Mouse (Mus musculus) kidney, postnatal 14 days (tissue): ENCODE results near the gene Ren1.
A peak's percentile ranks its signal among the peaks of the same experiment; 100 is the strongest.

Experiments used
- DNase-seq: peaks from one replicate; pipeline ENCODE4 v3.0.0; 2022; ENCODE audit warnings: mixed read lengths

The Ren1 gene

DNA sequence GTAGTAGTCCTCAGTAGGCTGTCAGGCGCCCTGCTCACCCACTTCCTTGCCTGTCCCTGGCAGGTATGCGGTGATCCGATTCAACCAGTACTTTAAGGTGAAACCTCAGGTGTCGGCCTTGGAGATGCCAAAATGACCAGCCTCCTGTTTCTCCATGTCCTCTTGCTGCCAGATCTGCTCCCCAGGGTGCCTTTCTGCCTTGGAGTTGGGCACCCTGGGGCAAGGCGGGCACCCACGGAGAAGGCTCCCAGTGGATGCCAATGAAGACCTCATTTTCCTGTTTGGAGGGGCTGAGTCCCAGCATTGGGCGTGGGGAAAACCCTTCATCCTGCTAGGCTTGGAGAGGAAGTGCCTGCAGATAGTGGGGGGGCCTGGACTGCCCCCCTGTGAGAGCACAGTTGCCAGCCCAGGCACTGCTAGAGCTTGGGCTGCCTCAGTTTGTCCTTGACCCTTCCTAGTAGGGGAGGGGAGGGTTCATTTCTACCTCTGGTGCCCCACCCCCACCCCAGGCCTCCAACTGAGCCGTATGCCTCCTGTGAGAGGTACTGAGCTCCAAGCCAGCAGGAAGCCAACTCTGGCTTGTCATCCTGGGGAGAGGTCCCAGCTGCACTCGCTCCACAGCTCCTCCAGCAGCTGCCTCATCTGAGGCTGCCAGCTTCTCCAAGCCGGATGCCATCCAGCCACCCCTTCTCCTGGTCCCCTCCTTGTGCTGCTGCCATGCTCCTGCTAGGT is 29.1 kb downstream of the Ren1 start:
- peak; percentile 42 for DNase-seq

DNA sequence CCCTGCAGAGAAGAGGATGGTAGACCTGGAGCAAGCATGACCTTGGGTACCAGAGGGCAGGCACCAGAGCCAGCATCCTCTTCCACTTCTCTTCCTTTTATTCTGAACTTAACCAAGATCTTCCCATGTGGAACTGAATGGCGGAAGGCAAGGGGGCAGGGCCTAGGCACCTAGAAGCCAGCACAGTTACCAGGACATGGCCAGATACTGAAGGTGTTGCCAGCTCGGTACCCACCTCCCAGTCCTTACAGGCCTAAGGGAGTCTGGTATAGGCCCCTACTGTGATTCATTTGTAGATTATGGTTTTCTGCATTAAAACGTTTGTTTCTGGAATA is 29.6 kb downstream of the Ren1 start:
- no peak for DNase-seq

DNA sequence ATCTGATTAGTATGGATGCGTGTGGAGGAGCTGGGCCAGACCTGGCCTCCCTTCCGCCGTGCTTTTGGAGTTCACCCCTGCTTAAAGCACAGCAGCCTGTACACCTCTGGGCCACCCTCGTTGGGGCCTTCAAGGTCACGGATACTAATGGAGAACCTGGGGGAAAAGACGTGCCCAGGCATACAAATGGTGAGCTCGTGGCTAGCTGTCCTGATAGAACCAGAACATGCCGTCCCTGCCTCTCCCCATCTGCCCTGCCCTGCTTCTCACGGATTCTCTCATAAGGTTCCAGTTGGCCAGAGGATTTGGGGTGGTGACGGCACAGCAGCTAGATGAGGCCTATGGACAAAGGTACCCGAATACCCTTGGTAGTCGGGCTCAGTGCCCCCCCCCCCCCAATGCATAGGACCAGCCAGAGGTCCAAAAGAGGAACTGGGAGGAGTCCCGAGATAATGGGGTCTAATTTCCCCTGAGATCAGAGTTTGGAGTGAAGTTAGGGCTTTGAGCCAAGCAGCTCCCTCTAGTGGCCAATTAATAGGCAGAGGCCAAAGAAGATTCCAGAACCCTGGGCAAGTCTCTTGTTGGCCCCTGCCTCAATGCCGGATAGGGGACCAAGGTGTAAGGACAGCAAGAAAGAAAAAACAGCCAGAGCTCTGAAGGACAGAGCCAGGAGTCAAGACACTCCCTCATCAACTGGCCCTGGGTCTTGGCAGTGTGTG is 30.2 kb downstream of the Ren1 start:
- peak; percentile 67 for DNase-seq

- peak; percentile 82 for DNase-seq
Observed at GRCm38 (mm10) chr1:133382008-133382407, 31.7 kb downstream of the Ren1 start.

- no peak for DNase-seq
Observed at GRCm38 (mm10) chr1:133382552-133383155, 32.3 kb downstream of the Ren1 start.

DNA sequence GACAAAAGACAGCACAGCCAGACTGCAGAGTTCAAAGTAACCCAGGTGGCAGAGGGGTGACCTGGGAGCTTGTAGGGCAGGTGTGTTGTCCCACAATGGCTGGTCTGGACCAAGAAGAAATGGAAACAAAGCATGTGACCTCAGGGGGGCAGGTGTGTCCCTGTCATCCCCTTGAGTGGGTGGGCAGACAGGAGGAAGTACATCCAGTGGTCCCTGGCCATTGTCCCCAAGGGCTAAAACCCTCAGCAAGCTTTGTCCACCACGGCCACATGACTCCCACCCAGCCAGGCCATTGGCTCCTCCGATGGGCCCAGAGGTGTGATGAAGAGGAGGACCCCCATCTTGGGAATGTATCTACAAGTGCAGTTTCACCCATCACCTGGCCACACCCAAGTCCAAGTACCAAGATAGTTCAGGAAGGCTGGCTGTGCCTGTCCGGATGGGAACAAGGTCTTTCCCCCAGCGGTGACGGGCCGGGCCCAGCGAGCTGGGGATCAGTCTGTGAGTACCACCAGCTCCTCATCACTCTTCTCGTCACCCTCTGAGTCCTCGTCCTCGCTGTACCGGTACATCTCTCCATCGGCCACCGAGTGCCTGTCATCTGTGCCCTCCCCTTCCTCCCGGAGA is 33.0 kb downstream of the Ren1 start:
- DNase-seq, result no peak

DNA sequence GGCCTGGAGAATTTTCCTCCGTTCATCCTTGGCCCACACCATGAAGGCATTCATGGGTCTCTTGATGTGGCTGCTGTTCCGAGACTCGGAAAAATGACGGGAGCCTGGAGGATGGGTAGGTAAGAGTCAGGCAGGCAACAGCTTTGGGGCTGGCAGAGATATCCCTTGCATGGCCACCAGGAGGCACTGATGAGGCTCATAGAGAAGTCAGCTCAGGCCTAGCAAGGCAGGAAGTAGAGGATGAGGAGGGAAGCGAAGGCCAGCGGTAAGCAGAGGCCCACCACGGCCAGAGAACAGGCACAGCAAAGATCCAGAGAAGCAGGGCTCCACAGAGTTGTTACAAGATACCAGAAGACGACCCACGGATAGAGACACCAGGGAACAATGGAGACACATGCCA is 35.2 kb downstream of the Ren1 start:
- DNase-seq, result peak; percentile 77

- no peak for DNase-seq
Observed at GRCm38 (mm10) chr1:133386209-133386608, 35.9 kb downstream of the Ren1 start.

DNA sequence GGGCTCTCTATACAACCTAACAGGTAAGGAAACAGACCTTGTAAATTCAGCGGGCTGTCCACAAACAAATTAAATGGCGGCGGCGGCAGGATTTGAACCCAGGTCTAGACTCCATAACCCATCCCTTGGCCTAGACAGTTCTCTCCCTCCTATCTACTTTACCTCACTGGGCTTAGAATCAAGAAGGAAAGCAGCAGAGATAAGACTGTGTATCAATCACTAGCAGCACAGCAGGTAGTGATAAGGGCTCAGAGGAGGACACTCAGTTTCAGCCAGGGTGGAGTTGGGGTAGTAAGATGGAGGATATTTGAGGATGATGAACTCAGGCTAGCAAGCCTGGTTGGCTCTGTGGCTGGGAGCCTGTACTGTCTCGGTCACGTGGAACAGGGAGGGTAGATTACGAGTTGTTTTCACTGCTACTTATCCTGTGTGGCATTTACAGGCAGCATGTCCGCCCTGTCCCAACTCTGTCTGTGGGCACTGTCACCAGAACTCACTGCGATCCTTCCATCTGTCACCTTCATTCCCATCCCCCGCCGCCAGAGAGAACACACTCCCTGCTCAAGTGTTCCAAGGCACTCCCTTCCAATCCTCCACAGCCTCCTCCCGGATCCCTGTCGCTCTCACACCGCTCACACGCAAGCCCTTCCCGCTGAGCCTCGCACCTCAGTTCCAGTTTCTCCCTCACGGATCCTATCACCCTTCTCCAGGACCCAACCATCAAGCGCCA is 37.4 kb downstream of the Ren1 start:
- DNase-seq, result no peak

- DNase-seq, result no peak
Observed at GRCm38 (mm10) chr1:133394702-133395101, 44.4 kb downstream of the Ren1 start.

- no peak for DNase-seq
Observed at GRCm38 (mm10) chr1:133396693-133397092, 46.4 kb downstream of the Ren1 start.

- no peak for DNase-seq
Observed at GRCm38 (mm10) chr1:133397094-133397482, 46.8 kb downstream of the Ren1 start.

DNA sequence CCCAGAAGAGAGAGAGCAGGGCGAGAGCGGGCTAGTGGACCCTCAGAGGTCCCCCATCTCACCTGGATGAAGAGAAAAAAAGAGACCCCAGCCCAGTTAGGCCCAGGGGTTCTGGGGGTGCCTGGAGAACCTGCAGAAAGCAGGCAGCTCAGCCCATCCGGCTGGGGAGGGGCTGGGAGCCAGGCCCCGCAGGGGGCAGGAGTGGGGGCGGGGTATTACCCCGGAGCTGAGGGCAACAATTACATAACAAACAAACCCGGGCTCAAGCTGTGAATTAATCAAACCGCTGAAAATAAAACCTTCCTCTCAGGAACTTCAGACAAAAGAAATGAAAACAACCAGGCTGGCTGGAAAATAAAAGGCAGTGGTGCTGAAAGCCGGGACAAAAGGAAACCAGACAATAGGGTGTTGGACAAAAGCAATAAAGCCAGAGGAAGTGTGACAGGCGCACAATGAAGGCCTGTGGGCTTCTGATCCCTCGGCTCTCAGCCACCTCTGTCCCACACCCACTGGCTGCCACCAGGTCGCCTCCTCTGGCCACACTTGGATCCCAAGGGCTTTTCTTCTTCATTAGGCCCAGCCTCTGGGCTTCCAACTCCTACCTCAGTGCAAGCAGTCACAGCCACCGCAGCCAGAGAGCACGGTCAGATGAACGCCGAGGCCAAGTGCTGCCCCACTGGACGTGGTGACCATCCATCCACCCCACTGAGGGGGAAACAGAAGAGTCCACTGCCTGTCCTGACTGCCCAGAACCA is 47.4 kb downstream of the Ren1 start:
- peak; percentile 63 for DNase-seq

DNA sequence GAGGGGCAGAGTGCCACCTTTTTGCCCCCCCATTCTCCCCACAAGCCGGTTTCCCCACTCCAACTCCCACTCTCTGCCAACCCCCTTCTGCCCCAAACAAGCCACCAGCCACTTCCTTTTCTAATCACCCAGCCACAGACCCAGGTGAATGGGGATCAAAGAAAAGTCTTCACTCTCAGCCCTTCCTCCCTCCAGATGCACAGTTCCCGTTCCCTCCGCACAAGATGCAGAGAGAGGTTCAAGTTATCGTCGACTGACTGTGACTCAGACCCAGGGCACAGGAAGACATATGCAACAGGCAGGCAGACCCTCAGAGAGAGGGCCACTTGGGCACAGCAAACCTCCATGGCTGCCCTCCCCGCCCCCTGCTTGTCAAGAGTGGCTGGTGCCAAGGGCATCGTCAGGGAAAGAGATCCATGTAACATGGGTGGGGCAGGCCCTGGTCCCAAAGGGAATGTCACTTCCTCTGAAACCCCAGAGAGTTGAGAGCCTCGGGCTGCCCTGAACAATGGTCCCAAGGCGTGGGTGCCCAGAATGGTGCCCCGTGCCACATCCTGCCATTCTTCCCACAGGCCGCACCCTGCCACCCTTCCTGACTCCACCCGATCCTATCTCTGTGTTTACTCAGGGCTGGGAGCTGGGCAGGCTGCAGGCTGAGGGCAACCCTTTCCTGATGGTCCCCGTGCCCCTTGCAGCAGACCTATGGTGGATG is 49.9 kb downstream of the Ren1 start:
- DNase-seq, result no peak

DNA sequence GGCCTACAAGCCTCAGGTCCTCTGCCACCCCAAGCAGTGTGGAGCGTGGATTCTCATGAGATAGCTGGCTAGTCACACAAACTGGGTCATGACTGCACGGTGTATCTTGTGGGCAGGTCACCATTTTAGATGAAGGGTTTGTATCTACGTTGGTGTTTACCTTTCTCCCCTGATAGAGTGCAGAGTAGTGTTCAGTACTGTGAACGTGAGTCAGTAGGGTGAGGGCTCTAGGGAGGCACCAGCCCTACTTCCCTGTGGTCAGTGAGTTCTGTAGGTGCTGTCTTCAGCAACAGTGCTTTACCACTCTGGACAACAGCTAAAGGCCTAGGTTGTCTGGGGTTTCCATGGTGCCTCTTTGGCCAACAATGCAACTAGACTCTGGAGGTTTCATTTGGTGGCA is 53.7 kb downstream of the Ren1 start:
- DNase-seq, result no peak

DNA sequence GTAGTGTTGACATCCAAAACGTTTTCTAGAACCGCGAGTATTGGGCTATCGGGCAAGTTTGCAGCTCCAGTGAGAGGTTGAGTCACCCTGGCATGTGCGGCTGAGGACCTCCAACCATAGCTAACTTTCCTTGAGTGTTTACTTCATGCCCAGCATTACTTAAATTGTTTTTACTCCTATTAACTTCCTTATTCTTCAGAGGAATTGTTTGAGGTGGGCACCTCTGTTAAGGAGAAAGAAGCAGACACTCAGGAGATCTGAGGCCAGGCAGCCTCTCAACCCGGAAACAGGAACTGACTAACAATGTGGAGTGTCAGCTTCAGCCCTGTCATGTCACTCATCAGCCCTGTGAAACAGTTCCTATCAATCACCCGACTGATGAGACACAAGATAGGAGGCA is 56.3 kb downstream of the Ren1 start:
- no peak for DNase-seq

GRCm38 (mm10) chr1:133407436-133407835 is 57.1 kb downstream of the Ren1 start:
- no peak for DNase-seq

DNA sequence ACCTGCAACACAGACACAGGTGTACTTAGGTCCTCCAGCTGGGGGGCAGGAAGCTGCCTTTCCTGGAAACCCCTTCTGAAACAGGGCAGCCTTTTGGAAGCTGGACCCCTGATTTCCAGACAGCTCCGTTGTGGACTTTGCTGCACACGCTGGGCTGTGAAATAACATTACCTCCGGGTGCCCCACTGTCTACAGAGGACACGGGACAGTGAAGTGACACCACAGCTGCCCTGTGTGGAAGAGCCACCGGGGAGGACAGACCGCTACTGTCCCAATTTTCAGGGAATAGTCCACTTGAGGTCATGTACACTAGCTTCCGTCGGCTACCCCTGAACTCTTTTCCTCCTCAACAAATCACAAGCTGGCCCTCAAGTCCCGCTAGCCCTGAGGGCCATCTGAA is 58.0 kb downstream of the Ren1 start:
- DNase-seq, result no peak

DNA sequence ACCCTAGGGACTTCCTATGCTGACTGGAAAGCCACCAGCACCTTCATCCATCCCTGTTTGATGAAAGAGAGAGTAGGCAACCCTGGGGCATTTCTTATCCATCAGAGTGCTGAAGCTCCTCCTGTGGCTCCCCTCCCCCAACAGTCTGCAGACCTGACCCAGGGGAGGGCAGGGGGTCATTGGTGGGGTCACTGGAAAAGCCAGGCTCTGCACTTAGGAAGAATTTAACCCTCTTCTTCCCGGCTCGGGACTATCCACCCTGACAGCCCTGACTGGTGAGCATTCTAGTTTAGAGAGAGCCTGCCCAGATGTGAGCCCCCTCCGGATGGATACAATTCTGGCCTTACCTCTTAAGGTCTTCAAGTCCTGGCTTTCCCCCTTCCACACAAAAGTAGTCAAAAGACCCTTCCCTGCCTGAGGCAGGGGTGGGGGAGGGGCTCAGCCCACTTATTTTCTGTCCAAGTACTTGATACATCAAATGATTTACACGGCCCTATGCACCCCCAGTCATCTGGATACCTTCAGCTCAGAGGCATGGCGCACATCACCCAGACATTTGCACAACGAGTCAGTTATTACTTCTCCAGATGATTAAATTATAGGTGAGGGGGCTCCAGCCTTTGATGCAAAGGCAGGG is 58.7 kb downstream of the Ren1 start:
- no peak for DNase-seq

DNA sequence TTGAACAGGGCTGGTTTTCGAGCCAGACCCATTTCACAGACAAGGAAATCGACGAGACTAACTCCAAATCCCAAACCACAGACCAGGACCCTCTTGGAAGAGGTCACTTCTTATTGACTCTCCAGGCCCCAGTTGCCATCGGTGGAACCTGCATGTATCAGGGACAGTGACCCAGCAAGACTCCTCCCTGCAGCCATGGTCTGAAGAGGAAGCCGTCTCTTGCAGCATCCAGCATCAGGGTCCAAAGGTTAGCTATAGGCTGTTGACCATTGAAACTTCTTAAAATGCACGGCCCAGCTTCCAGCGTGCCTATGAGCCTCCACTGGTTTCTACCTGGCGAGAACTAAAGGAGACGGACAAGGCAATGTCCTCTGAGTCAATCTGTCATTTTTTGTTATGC is 59.5 kb downstream of the Ren1 start:
- no peak for DNase-seq
